In genomic region chr11:59330560-59330959, GRCm38 (mm10) we compare ENCODE assay signal across 7 mouse cellular contexts. TPM values are rescaled to one million over a fixed set of nuclear protein-coding genes. Genes with fewer than 3 reads are reported as not detected.
DNase-seq lines count a peak whose midpoint lies in the region; ATAC-seq and TF ChIP-seq lines count a peak whose summit lies in the region.

No protein-coding gene starts in this region.

- H3K4me2 ChIP-seq in liver, embryonic 14.5 days (ENCODE audit: low read depth), result no peak overlapping the region

- H3K79me3 ChIP-seq in C2C12 (ENCODE audit: low read depth), result no peaks in the 10 kb centered on the region

- H3K4me1 ChIP-seq in ES-E14 (ENCODE audit: control insufficient read depth in 2 of 2, insufficient read depth in 2 of 2, low read length in 2 of 2, poor library complexity in 1 of 2), result no peaks in the 10 kb centered on the region
- H3K4me1 ChIP-seq in liver, embryonic 14.5 days (replicated peaks; ENCODE audit: control insufficient read depth in 2 of 2, insufficient read depth in 2 of 2, low read length in 1 of 2), result no peaks in the 10 kb centered on the region

- peaks cover 4% of the 10 kb centered on the region for H3K27me3 ChIP-seq in C2C12 (ENCODE audit: control insufficient read depth, insufficient read depth, insufficient read length)
- H3K27me3 ChIP-seq in liver, embryonic 14.5 days (ENCODE audit: control insufficient read depth, insufficient read depth, low read length), result no peaks in the 10 kb centered on the region

- H3K4me3 ChIP-seq in C2C12 (ENCODE audit: insufficient read depth, poor library complexity, severe bottlenecking), result no peak overlapping the region
- H3K4me3 ChIP-seq in ES-E14 (ENCODE audit: insufficient read depth in 1 of 2, low read depth in 1 of 2, low read length in 2 of 2, poor library complexity in 1 of 2, severe bottlenecking in 1 of 2), result no peak overlapping the region
- no peak overlapping the region for H3K4me3 ChIP-seq in liver, embryonic 14.5 days (ENCODE audit: insufficient read depth in 1 of 2, low read depth in 2 of 2, low read length in 2 of 2)

- in situ Hi-C loops in ES-E14 (cut with MboI; ENCODE audit: low sequenced_read_pairs in 2 of 2, unreplicated experiment in 2 of 2), result no loop called here

- no peaks in the 10 kb centered on the region for H3K36me3 ChIP-seq in C2C12 (ENCODE audit: control insufficient read depth, insufficient read depth)
- no peaks in the 10 kb centered on the region for H3K36me3 ChIP-seq in ES-E14 (ENCODE audit: control insufficient read depth, insufficient read depth, low read length, poor library complexity, severe bottlenecking)
- H3K36me3 ChIP-seq in liver, embryonic 14.5 days (replicated peaks; ENCODE audit: control insufficient read depth, insufficient read depth, low read depth), result no peaks in the 10 kb centered on the region

- WGBS in liver, embryonic 14.5 days (ENCODE audit: insufficient replicate concordance), result 40% methylated on average over 5 of the region's 5 CpGs

- peak; percentile 66 for DNase-seq in ES-E14 (ENCODE audit: low read depth, low spot score)
- DNase-seq in c-Kit-positive CD71-positive TER-119-positive erythroid progenitor cells, embryonic 14.5 days (ENCODE audit: low spot score), result peak; percentile 56
- peak; percentile 64 for DNase-seq in forelimb bud, embryonic 11.5 days (ENCODE audit: low read depth, low spot score)
- DNase-seq in kidney, adult 18-20 months, result peak; percentile 74
- peak; percentile 20 to 32 (median 23) for DNase-seq in liver, embryonic 14.5 days (ENCODE audit: low read depth in 3 of 3, low spot score in 3 of 3)
- peak; percentile 88 for DNase-seq in retina, embryonic 14.5 days (ENCODE audit: low spot score)

- no peaks in the 10 kb centered on the region for H3K79me2 ChIP-seq in C2C12 (ENCODE audit: control insufficient read depth, insufficient read depth)

- peak; percentile 57 for TF ChIP-seq CTCF in C2C12 (IDR thresholded peaks at IDR 0.05; ENCODE audit: control insufficient read depth, insufficient read depth, insufficient read length)
- peak; percentile 93 for TF ChIP-seq CTCF in liver, embryonic 14.5 days (IDR thresholded peaks at IDR 0.05; ENCODE audit: low read depth)

- H3K27ac ChIP-seq in ES-E14 (ENCODE audit: insufficient read depth, low read depth, low read length, poor library complexity, severe bottlenecking), result no peak overlapping the region
- no peak overlapping the region for H3K27ac ChIP-seq in liver, embryonic 14.5 days

- no peak for ATAC-seq in liver, embryonic 14.5 days (ENCODE audit: insufficient read depth)

- H3K9ac ChIP-seq in ES-E14 (ENCODE audit: insufficient read depth, low read depth, low read length, poor library complexity, severe bottlenecking), result no peak overlapping the region
- no peak overlapping the region for H3K9ac ChIP-seq in liver, embryonic 14.5 days (replicated peaks)

- TF ChIP-seq EP300 in liver, embryonic 14.5 days (IDR thresholded peaks at IDR 0.05; ENCODE audit: low read depth), result no peak

- no peak overlapping the region for H3ac ChIP-seq in C2C12 (ENCODE audit: control insufficient read depth, insufficient read length, low read depth)

- H3K9me3 ChIP-seq in ES-E14 (ENCODE audit: control insufficient read depth, insufficient read depth, low read depth, low read length), result no peaks in the 10 kb centered on the region
- H3K9me3 ChIP-seq in liver, embryonic 14.5 days (ENCODE audit: control insufficient read depth, low read length), result no peaks in the 10 kb centered on the region

TF ChIP-seq in C2C12, 6 proteins besides CTCF, POLR2A, EP300 and RAD21:
- TF ChIP-seq CEBPB (IDR thresholded peaks at IDR 0.05; ENCODE audit: low read depth) (no peak), MYOD1 (IDR thresholded peaks at IDR 0.05; ENCODE audit: control insufficient read depth, insufficient read length, low read depth) (no peak), FOSL1 (IDR thresholded peaks at IDR 0.05; ENCODE audit: insufficient read depth, low read length, poor library complexity, severe bottlenecking) (no peak), USF1 (IDR thresholded peaks at IDR 0.05; ENCODE audit: low read depth) (no peak), MAX (IDR thresholded peaks at IDR 0.05) (no peak), MYOG (IDR thresholded peaks at IDR 0.05; ENCODE audit: control insufficient read depth, extremely low read depth, insufficient read length) (no peak)

TF ChIP-seq in ES-E14, 5 proteins besides CTCF, POLR2A, EP300 and RAD21:
- no peak for TF ChIP-seq ZNF384 (IDR thresholded peaks at IDR 0.05; ENCODE audit: low read depth, low read length)
- no peak for TF ChIP-seq HCFC1 (IDR thresholded peaks at IDR 0.05; ENCODE audit: borderline replicate concordance, insufficient read depth, low read length)
- no peak for TF ChIP-seq ZC3H11A (IDR thresholded peaks at IDR 0.05; ENCODE audit: borderline replicate concordance, low read depth, low read length)
- no peak for TF ChIP-seq CHD2 (IDR thresholded peaks at IDR 0.05; ENCODE audit: low read depth, low read length)
- TF ChIP-seq MAFK (IDR thresholded peaks at IDR 0.05; ENCODE audit: insufficient read depth, low read depth, low read length), result no peak
TF ChIP-seq in ES-E14: peak in this region for 0.

RNA-seq across cellular contexts. Expression of gene Wnt9a, which starts 23.8 kb away (rescaled TPM):
- polyA plus RNA-seq in C2C12 (2012; fragmentation: generic; extraction: Trizol), result 1.8 TPM
- total RNA-seq in ES-E14 (2012; rRNA removed), result 3.0 and 5.8 TPM in 2 replicates
- polyA plus RNA-seq in liver, embryonic 14.5 days (2012; rRNA removed), result 0.08 and 0.12 TPM in 2 replicates
- 0.04 and 0.08 TPM in 2 replicates for polyA plus RNA-seq in liver, embryonic 14.5 days (2014; fragmentation: Nextera tagmentation; extraction: Ambion mirVana)

RNA-seq across cellular contexts. Expression of gene Wnt3a, which starts 40.0 kb away (rescaled TPM):
- not detected for polyA plus RNA-seq in C2C12 (2012; fragmentation: generic; extraction: Trizol)
- 0.85 and 1.8 TPM in 2 replicates for total RNA-seq in ES-E14 (2012; rRNA removed)
- polyA plus RNA-seq in liver, embryonic 14.5 days (2012; rRNA removed), result 0.01 and 0.03 TPM in 2 replicates
- polyA plus RNA-seq in liver, embryonic 14.5 days (2014; fragmentation: Nextera tagmentation; extraction: Ambion mirVana), result not detected in 2 replicates

RNA-seq across cellular contexts. Expression of gene Prss38, which starts 44.9 kb away (rescaled TPM):
- not detected for polyA plus RNA-seq in C2C12 (2012; fragmentation: generic; extraction: Trizol)
- total RNA-seq in ES-E14 (2012; rRNA removed), result 0.53 and 1.5 TPM in 2 replicates
- not detected in 2 replicates for polyA plus RNA-seq in liver, embryonic 14.5 days (2012; rRNA removed)
- polyA plus RNA-seq in liver, embryonic 14.5 days (2014; fragmentation: Nextera tagmentation; extraction: Ambion mirVana), result not detected in 2 replicates

Comparison
In these comparisons a context has a peak if more than half of its experiments do, and no peak if none do; other contexts are left out.
1. DNase-seq: peak in every context shown above with its lines; median percentile 88 in retina, embryonic 14.5 days; 74 in kidney, adult 18-20 months; 66 in ES-E14; 64 in forelimb bud, embryonic 11.5 days; 56 in c-Kit-positive CD71-positive TER-119-positive erythroid progenitor cells, embryonic 14.5 days; 23 in liver, embryonic 14.5 days.